In the genomic region with DNA sequence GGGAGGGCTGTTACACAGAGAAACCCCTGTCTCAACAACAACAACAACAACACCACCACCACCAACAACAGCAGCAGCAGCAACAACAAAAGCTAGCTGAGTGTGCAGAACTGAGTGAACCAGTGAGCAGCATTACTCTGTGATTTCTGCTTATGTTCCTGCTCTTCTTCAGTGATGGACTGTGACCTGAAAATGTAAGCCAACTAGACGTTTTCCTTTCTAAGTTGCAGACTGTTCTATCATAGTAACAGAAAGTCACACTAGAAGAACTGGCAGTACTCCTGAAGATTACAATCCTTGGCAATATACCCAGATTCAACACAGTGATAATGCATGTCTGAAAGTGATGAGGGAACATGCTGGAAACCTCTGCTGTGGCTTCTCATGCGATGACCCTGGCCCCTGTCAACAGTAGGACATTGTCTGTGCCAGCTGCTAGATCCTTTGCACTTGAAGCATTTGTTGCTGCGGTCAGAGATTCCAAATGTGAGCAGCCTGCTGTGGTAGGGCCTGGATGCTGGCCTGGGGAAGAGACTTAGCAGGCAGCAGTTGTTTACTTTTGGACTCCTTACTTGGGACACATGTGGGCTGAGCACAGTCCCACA, we compare ENCODE assay signal across 11 mouse cellular contexts.
DNase-seq lines count a peak whose midpoint lies in the region; ATAC-seq and TF ChIP-seq lines count a peak whose summit lies in the region.
"Had no signal": no experiment of that assay in that cellular context is flagged by ENCODE, and none has a peak within 500 bp of the region (broad histone marks: within the 10 kb centered on the region; RNA-seq: fewer than 3 reads in every experiment).

No protein-coding gene starts in this region.

- H3K4me3 ChIP-seq in heart, adult 2 months: no peak overlapping the region
- H3K4me3 ChIP-seq in heart, embryonic 11.5 days (ENCODE audit: low read depth, low read length): no peak overlapping the region
- H3K4me3 ChIP-seq in lung, embryonic 15.5 days: no peak overlapping the region
- no peak overlapping the region for H3K4me3 ChIP-seq in neural tube, embryonic 15.5 days (replicated peaks)
- H3K4me3 ChIP-seq: erythroblast, embryonic 14.5 days; neural tube, embryonic 13.5 days had no signal

- TF ChIP-seq POLR2A in heart, adult 2 months (IDR thresholded peaks at IDR 0.05; ENCODE audit: insufficient read depth, low read depth, low read length): no peak

- TF ChIP-seq CTCF in heart, adult 2 months (IDR thresholded peaks at IDR 0.05): no peak

- no peak for TF ChIP-seq EP300 in heart, adult 2 months (IDR thresholded peaks at IDR 0.05; ENCODE audit: insufficient read depth, low read depth, low read length)

- H3K9me3 ChIP-seq in heart, embryonic 11.5 days (replicated peaks; ENCODE audit: control insufficient read depth, low read length): no peaks in the 10 kb centered on the region
- H3K9me3 ChIP-seq in lung, embryonic 15.5 days: no peaks in the 10 kb centered on the region
- H3K9me3 ChIP-seq in neural tube, embryonic 15.5 days (replicated peaks): no peaks in the 10 kb centered on the region
- H3K9me3 ChIP-seq: neural tube, embryonic 13.5 days had no signal

- no peak overlapping the region for H3K9ac ChIP-seq in heart, adult 2 months (ENCODE audit: low read depth, low read length)
- no peak overlapping the region for H3K9ac ChIP-seq in heart, embryonic 11.5 days (ENCODE audit: low read depth, low read length)
- no peak overlapping the region for H3K9ac ChIP-seq in lung, embryonic 15.5 days
- no peak overlapping the region for H3K9ac ChIP-seq in neural tube, embryonic 15.5 days (replicated peaks)
- H3K9ac ChIP-seq: neural tube, embryonic 13.5 days had no signal

- intact Hi-C loops in heart, adult 2 months (cut with DNase I): no loop called here

- 46% methylated on average over 3 of the region's 3 CpGs for WGBS in heart, adult 2 months
- WGBS in heart, embryonic 11.5 days (ENCODE audit: insufficient replicate concordance): 67% methylated on average over 3 of the region's 3 CpGs
- WGBS in lung, embryonic 15.5 days: 35% methylated on average over 3 of the region's 3 CpGs
- 81% methylated on average over 3 of the region's 3 CpGs for WGBS in neural tube, embryonic 15.5 days

- no peak for ATAC-seq in heart, embryonic 11.5 days (replicated peaks; ENCODE audit: insufficient number of reproducible peaks, low FRiP score, low TSS enrichment)
- ATAC-seq in lung, embryonic 15.5 days (ENCODE audit: borderline replicate concordance, extremely low read depth, low FRiP score, low TSS enrichment): peak; percentile 91
- no peak for ATAC-seq in neural tube, embryonic 15.5 days (ENCODE audit: low FRiP score)

- H3K36me3 ChIP-seq in heart, adult 2 months (ENCODE audit: control insufficient read depth, insufficient read depth, low read length): no peaks in the 10 kb centered on the region
- H3K36me3 ChIP-seq in heart, embryonic 11.5 days (ENCODE audit: control insufficient read depth, insufficient read depth, low read length): no peaks in the 10 kb centered on the region
- H3K36me3 ChIP-seq in lung, embryonic 15.5 days: no peaks in the 10 kb centered on the region
- no peaks in the 10 kb centered on the region for H3K36me3 ChIP-seq in neural tube, embryonic 15.5 days
- H3K36me3 ChIP-seq: neural tube, embryonic 13.5 days had no signal

- peak; percentile 31 to 44 for DNase-seq in heart, adult 2 months
- peak; percentile 14 to 37 for DNase-seq in urinary bladder, postnatal 36 days (ENCODE audit: low spot score in 2 of 2)
- no peak for DNase-seq in urinary bladder, postnatal 10 days (ENCODE audit: low spot score)
- DNase-seq in c-Kit-positive CD71-positive TER-119-positive erythroid progenitor cells, embryonic 14.5 days (ENCODE audit: low spot score): no peak
- no peak for DNase-seq in yolk sac, embryonic 10.5 days (ENCODE audit: low spot score)
- DNase-seq: cerebellum, adult 8-10 months had no signal

- no peaks in the 10 kb centered on the region for H3K27me3 ChIP-seq in heart, adult 2 months (ENCODE audit: control insufficient read depth, insufficient read depth, low read length)
- no peaks in the 10 kb centered on the region for H3K27me3 ChIP-seq in heart, embryonic 11.5 days (ENCODE audit: control insufficient read depth, insufficient read depth, low read length)
- no peaks in the 10 kb centered on the region for H3K27me3 ChIP-seq in lung, embryonic 15.5 days
- H3K27me3 ChIP-seq in neural tube, embryonic 15.5 days (replicated peaks): no peaks in the 10 kb centered on the region
- H3K27me3 ChIP-seq: neural tube, embryonic 13.5 days had no signal

- H3K4me2 ChIP-seq in heart, embryonic 11.5 days: no peak overlapping the region
- no peak overlapping the region for H3K4me2 ChIP-seq in lung, embryonic 15.5 days
- no peak overlapping the region for H3K4me2 ChIP-seq in neural tube, embryonic 15.5 days
- H3K4me2 ChIP-seq: neural tube, embryonic 13.5 days had no signal

- no peak overlapping the region for H3K27ac ChIP-seq in heart, adult 2 months
- H3K27ac ChIP-seq in heart, embryonic 11.5 days (ENCODE audit: low read depth, low read length): no peak overlapping the region
- peak overlapping the region; percentile 69; the same call in 1 of the 2 replicates for H3K27ac ChIP-seq in lung, embryonic 15.5 days
- no peak overlapping the region for H3K27ac ChIP-seq in neural tube, embryonic 15.5 days (replicated peaks)
- H3K27ac ChIP-seq: neural tube, embryonic 13.5 days had no signal

- no peaks in the 10 kb centered on the region for H3K79me2 ChIP-seq in heart, adult 2 months (replicated peaks; ENCODE audit: control insufficient read depth, insufficient read depth, low read length)

- no peaks in the 10 kb centered on the region; the same call in none of the 2 replicates for H3K4me1 ChIP-seq in heart, adult 2 months (ENCODE audit: control insufficient read depth, insufficient read depth, low read length)
- H3K4me1 ChIP-seq in heart, embryonic 11.5 days (ENCODE audit: control insufficient read depth, insufficient read depth, low read length): no peaks in the 10 kb centered on the region
- H3K4me1 ChIP-seq in lung, embryonic 15.5 days: no peaks in the 10 kb centered on the region
- H3K4me1 ChIP-seq in neural tube, embryonic 15.5 days: no peaks in the 10 kb centered on the region
- H3K4me1 ChIP-seq: neural tube, embryonic 13.5 days had no signal

Comparison
In these comparisons a context has a peak if more than half of its experiments do, and no peak if none do; other contexts are left out.
1. DNase-seq: peak in heart, adult 2 months (2 of 2) and urinary bladder, postnatal 36 days (2 of 2); none in urinary bladder, postnatal 10 days (single experiment), c-Kit-positive CD71-positive TER-119-positive erythroid progenitor cells, embryonic 14.5 days (single experiment) and yolk sac, embryonic 10.5 days (single experiment).